Mouse (Mus musculus) erythroblast, embryonic 14.5 days (primary cell): ENCODE data around the gene Frmd6.

Experiments used
- GATA1 ChIP-seq: IDR thresholded peaks from 2 replicates; pipeline ENCODE4 v1.6.1; 2012; ENCODE audit warnings: low read length, inconsistent platforms, mixed read lengths
- TAL1 ChIP-seq: IDR thresholded peaks from 3 replicates; pipeline ENCODE4 v1.6.1; 2012; ENCODE audit warnings: low read length, inconsistent platforms, mixed read lengths

- TF ChIP-seq TAL1 (no peak), GATA1 (no peak)
These were observed 470 bp downstream of the Frmd6 start for GRCm38 (mm10) chr12:70825651-70826317.
